Mouse (Mus musculus) monocyte, adult 5-6 weeks (primary cell): ENCODE data around the gene Emd. TPM values are rescaled to one million over a fixed set of nuclear protein-coding genes. Genes with fewer than 3 reads are reported as not detected.

Source experiments
- total RNA-seq: library from RNA; stranded (forward); fragments of 200-1000, 200-491, 200-594 nt; gene quantifications from 3 replicates; pipeline ENCODE4 v1.2.3, GENCODE M21; 2017

The Emd gene
- total RNA-seq, 1 experiment from 2014 or later: 85.3 TPM

Other genes starting within 250 kb of the Emd start
- 44.2 to 65.0 TPM (median 58.3 TPM) in 3 replicates for gene Irak1, start 230.8 kb upstream of the Emd start, total RNA-seq
- not detected in 3 replicates for gene Opn1mw, start 127.2 kb upstream of the Emd start, total RNA-seq
- gene Mecp2, start 119.3 kb upstream of the Emd start, total RNA-seq: 22.6 to 35.0 TPM (median 27.3 TPM) in 3 replicates
- gene Tex28, start 86.8 kb upstream of the Emd start, total RNA-seq: not detected in 3 replicates
- gene Tktl1, start 77.4 kb upstream of the Emd start, total RNA-seq: not detected in 3 replicates
- 2,023 to 2,748 TPM (median 2,149 TPM) in 3 replicates for gene Flna, start 4.9 kb upstream of the Emd start, total RNA-seq
- 1,229 to 1,534 TPM (median 1,358 TPM) in 3 replicates for gene Rpl10, start 16.1 kb downstream of the Emd start, total RNA-seq
- gene Taz, start 27.2 kb downstream of the Emd start, total RNA-seq: 59.4 to 103 TPM (median 69.3 TPM) in 3 replicates
- 46.0 to 56.4 TPM (median 56.0 TPM) in 3 replicates for gene Dnase1l1, start 27.6 kb downstream of the Emd start, total RNA-seq
- 286 to 398 TPM (median 345 TPM) in 3 replicates for gene Atp6ap1, start 42.4 kb downstream of the Emd start, total RNA-seq
- gene Gdi1, start 50.3 kb downstream of the Emd start, total RNA-seq: 87.9 to 106 TPM (median 93.3 TPM) in 3 replicates
- 83.1 to 120 TPM (median 87.7 TPM) in 3 replicates for gene Fam50a, start 58.3 kb downstream of the Emd start, total RNA-seq
- gene Plxna3, start 74.4 kb downstream of the Emd start, total RNA-seq: 0.19 to 0.78 TPM (median 0.21 TPM) in 3 replicates
- 6.7 to 12.1 TPM (median 11.1 TPM) in 3 replicates for gene Lage3, start 98.9 kb downstream of the Emd start, total RNA-seq
- 3.6 to 12.2 TPM (median 10.0 TPM) in 3 replicates for gene Ubl4a, start 118.5 kb downstream of the Emd start, total RNA-seq
- 11.6 to 17.2 TPM (median 13.4 TPM) in 3 replicates for gene Slc10a3, start 118.7 kb downstream of the Emd start, total RNA-seq
- 10.5 to 15.7 TPM (median 12.8 TPM) in 3 replicates for gene Fam3a, start 138.6 kb downstream of the Emd start, total RNA-seq
- 26.2 to 51.9 TPM (median 31.9 TPM) in 3 replicates for gene Ikbkg, start 138.6 kb downstream of the Emd start, total RNA-seq
- gene G6pdx, start 174.5 kb downstream of the Emd start, total RNA-seq: 120 to 126 TPM (median 124 TPM) in 3 replicates
- not detected in 3 replicates for gene Gm6880, start 226.7 kb downstream of the Emd start, total RNA-seq